Mouse (Mus musculus) heart, adult 2 months (tissue): Measurements from ENCODE around the gene 1500009L16Rik.
A peak's percentile ranks its signal among the peaks of the same experiment; 100 is the strongest.

Experiments
- CTCF ChIP-seq: fragments of 200-600 bp; IDR thresholded peaks from 2 replicates; pipeline ENCODE4 v1.8.1; 2022; ENCODE audit warnings: antibody characterized with exemption, mild to moderate bottlenecking, moderate library complexity
- POLR2A ChIP-seq: fragments of 200-500 bp; IDR thresholded peaks from 2 replicates; pipeline ENCODE4 v1.6.1; 2011; ENCODE audit warnings: mild to moderate bottlenecking, low read depth, low read length, control low read depth; ENCODE audit not compliant: insufficient read depth

DNA sequence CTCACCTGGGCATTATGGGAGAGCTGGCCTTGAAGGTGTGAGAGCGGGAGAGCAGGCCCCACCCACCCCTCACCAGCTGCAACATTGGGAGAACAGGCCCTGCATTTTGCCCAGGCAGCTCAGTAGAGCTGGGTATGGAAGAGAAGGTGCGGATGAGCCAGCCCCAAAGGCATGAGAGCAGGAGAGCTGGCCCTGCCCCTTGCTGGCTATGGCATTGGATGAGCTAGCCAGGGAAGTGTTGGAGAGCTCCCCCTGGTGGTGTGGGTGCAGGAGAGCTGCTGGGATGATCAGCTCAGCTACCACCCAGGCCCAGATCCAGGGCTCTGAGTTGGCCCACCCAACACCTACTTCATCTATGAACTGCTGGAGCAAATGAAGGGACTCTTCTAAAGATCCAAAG, 34.5 kb upstream of the 1500009L16Rik start:
- TF ChIP-seq POLR2A (no peak), CTCF (peak; percentile 33)
